Mouse (Mus musculus) layer of hippocampus, postnatal 10 days (tissue): ENCODE results near the gene Ttll4. TPM values are rescaled to one million over a fixed set of nuclear protein-coding genes. Genes with fewer than 3 reads are reported as not detected.
A peak's percentile ranks its signal among the peaks of the same experiment; 100 is the strongest.

Experiments
- DNase-seq, 2 experiments: peaks; one replicate each; pipeline ENCODE4 v3.0.0; 2021; ENCODE audit warnings: low spot score in 2 of 2
- total RNA-seq, 2 experiments: library from RNA; stranded (reverse); gene quantifications; 2 replicates each; pipeline ENCODE4 v1.2.3; 2021

The Ttll4 gene
- total RNA-seq, 2 experiments from 2014 or later: 30.7 to 31.7 TPM

DNA sequence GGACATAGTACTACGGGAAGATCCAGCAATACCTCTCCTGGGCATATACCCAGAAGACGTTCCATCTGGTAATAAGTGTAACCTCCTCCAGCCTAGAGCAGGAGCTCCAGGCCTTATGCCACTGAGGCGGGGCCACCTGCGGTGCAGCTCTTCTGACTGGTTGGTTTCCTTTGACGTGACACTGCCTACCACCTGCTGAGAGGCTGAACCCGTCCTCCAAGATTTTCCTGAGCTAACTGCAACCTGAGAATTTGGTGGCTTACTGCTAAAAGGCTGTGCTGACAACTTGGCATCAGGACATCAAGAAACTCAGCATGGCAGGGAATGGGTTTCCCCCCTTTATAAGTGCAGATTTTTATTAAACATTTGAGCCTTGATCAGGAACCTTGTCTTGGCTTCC, 48.0 kb downstream of the Ttll4 start:
- no peak for DNase-seq

DNA sequence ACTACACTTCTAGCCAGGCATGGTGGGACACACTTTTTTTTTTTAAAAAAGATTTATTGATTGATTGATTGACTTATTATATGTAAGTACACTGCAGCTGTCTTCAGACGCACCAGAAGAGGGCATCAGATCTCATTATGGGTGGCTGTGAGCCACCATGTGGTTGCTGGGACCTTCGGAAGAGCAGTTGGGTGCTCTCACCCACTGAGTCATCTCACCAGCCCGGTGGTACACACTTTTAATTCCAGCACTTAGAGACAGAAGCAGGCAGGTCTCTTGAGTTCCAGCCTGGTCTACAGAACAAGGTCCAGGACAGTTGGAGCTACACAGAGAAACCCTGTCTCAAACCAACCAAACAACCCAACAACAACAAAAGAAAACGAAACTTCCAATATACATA, 50.5 kb downstream of the Ttll4 start:
- DNase-seq: no peak

DNA sequence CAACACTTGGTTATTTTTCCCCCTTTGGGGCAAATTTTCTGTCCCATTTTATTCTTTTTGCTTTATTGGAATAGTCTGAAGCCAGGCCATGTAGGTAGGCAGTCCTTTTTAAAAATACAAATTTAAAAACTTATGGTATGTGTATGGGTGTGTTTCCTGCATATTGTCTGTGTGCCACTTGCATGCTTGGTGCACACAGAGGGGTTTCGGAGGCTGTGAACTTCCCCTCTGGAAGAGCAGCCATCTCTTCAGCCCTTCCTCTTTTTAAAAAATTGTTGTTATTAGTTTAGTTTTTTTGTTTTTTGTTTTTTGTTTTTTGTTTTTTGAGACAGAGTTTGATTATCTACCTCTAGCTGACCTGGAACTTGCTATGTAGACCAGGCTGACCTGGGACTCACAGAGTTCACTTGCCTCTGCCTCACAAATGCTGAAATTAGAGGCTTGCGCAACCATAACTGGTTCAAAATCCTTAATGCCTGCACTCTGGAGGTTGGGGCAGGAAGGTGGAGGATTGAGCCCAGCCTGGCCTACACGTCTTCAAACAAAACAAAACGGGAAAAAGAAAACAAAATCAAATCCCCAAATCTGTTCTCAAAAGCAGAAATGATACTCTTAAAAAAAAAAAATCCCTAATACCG, 51.0 kb downstream of the Ttll4 start:
- DNase-seq: no peak

DNA sequence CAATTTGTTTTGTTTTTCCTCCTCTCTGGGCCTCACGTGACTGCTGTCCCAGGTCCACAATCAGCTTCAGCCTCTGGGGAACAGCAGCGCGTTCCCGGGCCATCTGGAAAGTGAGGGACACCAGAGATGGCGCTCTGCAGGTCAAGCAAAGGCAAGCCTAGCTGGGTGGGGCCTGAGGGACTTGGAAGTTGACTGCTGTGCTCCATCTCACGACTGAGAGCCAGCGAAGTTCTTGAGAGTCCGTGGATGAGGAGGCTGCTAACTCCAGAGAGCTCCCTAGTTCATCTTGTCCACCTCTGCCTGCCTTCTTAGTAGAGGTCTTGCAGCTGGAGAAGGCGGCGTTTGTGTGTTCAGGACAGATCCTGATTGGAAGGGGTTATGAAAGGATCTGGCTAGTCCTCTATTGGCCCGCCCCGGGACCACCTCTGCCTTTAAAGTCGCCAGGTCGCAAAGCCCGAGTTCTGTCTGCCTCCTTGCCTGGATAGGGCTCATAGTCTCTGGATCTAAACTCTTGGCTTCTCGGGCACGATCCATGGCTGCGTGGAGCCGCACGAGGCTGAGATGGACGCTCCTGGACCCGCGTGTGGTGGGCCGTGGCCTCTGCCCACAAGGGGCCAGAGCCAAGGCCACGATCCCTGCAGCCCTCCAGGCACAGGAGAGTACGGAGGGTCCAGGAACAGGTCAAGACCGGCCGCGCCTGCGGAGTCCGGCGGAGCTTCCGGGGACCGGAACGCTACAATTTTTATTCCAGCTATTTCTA, 51.7 kb downstream of the Ttll4 start, which contains the start of gene Cyp27a1:
TSS of gene Cyp27a1 (plus strand) at position 476 of the 760 bp plus-strand sequence.
- DNase-seq: peak; percentile 13 to 14

DNA sequence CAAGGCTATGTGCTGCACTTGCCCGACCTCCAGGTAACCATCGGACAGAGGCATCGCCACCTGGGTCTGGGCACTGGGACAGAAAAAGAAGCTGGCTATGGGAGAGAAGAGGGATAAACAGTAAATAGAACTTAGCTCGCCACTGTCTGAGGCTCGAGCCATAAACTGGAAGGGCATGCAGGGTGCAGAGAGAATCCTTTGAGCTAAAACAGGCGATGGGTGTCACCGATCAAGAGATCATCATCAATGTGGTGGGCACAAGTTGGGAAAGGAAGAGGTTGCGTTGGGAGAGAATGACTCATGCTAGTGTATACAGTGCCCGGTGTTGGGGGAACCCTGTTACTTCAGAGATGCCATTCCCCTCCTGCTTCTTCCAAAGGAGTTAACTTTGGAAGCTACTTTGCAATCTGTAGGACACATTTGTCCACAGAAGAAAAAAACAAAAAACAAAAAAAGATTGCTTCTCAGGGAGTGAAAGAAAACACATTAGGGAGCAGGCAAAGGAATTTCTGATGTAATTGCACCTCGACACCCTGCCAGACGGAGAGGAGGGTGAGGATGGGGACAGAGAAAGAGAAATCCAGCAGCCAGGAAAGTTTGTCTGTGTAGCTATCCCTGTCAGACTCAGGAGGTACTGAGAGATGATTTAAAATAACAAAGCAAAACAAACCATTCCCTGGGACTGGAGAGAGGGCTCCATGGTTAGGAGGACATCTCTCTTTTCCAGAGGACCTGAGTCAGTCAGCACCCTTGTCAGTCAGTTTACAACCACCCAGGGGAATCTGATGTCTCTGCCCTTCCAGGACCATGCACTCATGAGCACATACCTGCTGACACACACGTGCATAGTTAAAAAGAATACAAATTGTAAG, 52.5 kb downstream of the Ttll4 start:
- no peak for DNase-seq

DNA sequence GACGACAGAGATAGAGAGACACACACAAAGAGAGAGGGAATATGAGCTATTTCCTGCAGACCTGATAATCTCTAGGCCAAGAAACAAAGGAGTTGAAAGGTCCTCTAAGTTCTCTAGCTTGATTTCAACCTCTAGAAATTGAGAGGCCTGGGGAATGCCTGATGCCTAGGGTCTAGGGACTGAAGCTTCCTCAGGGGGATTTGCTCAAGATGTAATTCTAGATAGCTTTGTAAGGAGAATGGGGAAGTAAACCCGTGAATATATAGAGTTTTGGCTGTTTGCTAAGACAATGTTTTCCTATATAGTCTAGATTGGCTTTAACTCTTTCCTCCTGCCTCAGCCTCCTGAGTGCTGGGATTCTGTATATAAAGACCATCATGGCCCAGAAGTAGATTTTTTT, 53.4 kb downstream of the Ttll4 start:
- no peak for DNase-seq

DNA sequence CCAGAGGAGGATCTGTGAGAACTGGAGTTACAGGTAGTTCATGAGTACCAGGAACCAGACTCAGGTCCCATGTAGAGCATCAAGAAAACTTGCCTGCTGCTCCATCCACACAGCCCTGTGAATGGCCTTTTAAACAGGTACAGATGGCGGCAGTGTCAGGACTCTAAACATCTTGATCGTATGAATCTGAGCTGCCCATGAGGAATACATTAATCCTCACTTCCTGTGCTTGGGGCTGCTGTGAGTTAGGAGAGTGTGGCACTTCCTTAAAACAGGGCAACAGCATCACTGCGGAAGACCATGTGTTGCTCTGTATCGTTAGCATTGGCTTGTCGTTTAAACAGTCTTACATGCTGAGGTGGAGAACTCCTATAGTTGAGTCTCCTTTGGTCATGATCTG, 53.9 kb downstream of the Ttll4 start:
- no peak for DNase-seq

DNA sequence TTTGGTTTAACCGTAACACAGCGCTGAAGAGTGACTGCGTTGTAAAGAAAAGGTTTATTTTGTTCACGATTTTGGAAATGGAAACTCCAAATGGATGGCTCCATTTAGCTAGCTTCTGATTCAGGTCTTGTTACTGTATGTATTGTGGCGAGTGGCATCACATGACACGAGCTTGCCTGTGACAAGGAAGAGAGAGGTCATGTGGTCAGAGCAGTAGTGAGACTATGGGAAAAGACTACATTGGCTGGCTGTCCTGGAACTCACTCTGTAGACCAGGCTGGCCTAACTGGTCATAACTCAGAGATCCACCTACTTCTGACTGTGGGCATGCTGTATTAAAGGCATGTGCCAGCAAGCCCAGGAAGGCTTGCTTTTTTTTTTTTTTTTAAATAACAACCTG, 54.3 kb downstream of the Ttll4 start:
- no peak for DNase-seq

DNA sequence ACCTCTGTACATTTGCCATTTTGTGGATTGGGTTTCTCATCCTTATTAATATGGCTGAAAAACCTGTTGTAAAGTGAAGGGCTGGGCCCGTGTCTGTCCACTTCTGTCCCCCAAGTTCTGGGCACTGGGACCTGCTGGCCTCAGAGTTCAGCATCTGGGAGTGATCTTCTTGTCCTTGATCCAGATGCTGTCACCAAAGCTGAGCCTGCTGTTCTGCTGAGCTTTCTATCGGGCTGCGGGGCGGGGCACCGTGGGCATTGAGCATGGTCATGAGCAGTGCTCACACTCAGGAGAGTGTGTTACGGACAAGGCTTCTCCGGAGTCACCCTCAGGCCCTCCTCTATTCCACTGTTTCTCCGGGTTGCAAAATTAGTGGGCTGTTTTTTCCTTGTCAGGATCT, 56.6 kb downstream of the Ttll4 start:
- DNase-seq: no peak

DNA sequence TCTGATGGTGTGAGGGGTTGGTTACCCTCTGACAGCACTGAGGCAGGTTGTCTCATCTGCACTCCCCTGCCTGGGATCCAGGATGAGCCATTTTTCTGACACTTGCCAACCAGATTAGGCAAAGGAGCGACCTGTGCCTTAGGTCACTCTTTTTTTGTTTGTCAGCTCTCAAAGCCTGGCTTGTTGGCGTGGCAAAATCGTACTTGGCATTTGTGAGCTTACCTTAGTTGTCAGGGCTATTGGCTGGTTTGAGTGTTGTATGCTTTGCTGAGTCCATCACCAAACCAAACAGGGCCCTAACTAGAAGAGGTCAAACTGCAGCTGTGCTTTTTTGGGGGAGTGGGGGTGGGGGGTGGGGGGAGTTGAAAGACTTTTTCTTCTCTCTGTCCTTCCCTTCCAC, 57.7 kb downstream of the Ttll4 start:
- DNase-seq: no peak

DNA sequence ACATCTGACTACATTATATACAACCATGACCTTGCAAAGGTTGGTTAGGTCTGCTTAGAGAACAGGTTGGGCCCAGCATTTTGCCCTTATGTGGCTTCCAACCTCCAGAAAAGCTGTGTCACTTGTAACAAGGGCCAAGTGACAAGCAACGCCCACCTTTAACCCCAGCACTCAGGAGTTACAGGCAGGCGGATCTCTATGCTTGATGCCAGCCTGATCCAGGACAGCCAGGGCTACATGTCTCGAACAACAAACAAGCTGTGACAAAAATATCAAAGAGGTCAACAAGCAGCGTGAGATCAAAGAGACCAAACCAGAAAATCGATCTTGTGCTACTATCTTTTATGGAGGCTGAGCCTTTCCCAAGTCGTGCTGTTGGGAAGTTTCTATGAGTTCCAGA, 60.1 kb downstream of the Ttll4 start:
- DNase-seq: no peak

DNA sequence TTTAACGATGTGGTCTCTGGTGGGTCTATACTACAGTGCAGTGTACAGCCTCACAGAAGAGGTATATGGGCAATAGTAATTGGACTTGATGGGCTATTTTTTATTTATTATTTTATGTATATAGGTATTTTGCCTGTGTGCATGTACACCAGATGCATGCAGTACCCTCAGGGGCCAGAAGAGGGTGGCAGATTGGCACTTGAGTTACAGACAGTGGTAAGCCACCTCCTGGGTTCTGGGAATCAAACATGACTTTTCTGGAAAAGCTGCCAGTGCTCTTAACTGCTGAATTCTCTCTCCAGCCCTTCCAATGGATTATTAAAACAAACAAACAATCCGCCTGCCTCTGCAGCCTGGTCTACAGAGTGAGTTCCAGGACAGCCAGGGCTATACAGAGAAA, 62.2 kb downstream of the Ttll4 start:
- DNase-seq: peak in 1 of 2 experiments; percentile 21

DNA sequence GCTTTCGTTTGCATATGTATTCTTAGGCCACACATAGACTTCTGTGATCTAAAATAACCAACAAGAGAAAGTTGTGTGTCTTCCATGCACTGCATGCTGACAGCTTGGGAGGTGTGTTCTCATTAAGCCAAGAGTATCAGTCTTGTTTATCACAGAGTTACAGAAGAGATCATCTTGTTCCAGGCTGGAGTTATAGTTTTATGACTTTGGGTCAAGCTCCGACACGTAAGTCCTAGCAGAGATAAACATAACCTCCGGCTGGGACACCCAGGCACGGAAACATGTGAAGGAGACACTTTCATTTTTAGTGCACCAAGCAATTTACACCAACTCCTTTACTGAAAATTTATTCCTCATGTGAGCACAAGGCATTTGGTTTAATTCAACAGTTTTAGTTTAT, 64.6 kb downstream of the Ttll4 start:
- DNase-seq: no peak

DNA sequence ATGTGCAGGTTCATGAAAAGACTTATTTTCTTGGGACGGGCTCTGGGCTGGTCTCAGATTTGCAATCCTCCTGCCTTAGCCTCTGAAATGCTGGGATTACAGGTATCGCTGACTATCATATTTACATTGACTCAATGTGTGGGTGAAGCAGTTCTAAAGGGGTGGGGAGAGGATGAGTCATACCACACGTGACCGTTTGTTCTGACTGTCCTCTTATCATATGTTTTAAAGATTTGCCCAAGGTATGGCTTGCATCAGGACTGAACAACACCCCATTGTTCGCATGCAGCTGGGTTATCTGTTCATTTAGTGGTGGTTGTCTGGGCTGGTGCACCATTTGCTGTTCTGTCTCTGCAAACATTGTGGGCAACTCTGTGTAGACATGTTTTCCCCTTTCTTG, 65.1 kb downstream of the Ttll4 start:
- DNase-seq: no peak

DNA sequence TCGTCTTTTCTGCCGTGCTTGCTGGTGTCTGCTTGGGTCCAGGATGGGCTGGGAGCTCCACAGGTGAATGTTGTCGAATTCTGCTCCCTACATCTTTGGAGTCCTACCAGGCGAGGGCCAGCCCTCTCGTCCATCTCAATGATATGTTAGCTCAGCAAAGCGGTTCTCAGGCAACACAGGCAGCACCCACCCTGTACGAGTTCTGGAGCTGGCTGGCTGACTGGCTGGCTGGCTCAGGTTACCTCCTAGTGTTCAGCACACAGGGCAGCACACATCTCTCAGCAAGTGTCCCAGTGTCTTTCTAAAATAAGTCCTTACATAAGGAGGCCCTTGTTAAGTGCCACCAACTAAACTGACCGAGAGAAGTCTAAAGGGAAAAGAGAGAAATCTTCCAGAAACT, 66.9 kb downstream of the Ttll4 start:
- DNase-seq: no peak

DNA sequence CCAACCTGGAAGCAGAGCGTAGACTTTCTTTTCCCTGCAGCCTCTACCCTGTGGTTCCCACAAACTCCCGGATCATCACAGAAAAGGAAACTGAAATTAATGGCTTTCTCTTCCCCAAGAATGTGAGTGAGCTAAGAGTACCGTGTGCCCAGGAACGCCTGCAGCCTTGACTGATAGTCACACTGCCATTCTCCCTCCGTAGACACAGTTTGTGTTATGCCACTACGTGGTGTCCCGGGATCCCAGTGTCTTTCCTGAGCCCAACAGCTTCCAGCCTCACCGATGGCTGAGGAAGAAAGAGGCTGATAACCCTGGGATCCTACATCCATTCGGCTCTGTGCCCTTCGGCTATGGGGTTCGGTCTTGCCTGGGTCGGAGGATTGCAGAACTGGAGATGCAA, 75.4 kb downstream of the Ttll4 start:
- no peak for DNase-seq

DNA sequence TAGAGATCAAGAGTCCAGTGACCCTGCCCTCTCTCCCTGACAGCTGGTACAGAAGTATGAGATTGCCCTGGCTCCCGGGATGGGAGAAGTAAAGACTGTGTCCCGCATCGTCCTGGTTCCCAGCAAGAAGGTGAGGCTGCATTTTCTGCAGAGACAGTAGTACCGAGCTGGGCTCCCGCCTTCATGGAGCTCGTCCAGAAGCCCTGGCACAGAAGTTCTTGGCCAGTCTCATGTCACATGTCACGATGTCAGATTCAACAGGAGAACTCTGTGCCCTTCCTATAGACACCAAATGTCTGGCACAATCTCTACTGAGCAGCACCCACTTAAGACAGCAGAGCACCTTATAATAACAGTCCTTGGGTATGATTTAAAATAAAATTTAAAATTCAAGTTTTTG, 76.0 kb downstream of the Ttll4 start:
- no peak for DNase-seq

DNA sequence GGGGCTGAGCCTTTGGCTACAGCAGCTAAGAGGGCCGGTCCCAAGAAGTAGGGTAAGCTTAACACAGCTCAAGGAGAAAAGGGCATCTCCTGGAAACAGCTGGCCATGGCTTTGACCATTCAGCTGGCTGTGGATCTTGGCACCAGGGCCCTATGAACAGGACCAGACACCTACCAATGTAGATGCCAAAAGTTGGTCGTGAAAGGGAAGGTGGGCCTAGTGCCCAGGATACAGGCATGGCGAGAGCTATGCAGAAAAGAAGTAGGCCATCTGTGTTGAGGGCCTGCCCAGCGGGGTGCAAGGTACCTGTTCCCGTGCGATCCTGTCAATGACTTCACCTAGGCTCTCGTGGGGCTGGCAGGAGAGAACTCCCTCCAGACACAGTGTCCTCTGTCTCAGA, 79.3 kb downstream of the Ttll4 start:
- DNase-seq: no peak

DNA sequence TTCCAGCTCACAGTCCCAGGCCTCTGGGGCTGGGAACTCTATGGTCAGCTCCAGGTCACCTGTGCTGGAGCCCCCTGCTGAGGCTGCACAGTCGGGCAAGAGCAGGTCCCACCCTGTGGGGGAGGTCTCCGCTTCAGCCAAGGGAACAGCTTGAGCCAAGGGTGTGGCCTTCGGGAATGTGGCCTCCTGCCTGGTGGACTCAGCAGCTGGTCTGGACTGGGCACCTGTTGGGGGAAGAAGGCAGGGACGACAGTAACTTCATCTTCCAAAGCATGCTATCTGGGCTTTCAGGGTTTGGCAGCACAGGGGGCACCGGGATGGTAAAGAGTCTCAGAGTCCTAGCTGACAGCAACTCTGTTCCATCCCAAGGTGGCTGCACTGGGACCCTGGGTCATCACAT, 85.8 kb downstream of the Ttll4 start:
- DNase-seq: no peak

DNA sequence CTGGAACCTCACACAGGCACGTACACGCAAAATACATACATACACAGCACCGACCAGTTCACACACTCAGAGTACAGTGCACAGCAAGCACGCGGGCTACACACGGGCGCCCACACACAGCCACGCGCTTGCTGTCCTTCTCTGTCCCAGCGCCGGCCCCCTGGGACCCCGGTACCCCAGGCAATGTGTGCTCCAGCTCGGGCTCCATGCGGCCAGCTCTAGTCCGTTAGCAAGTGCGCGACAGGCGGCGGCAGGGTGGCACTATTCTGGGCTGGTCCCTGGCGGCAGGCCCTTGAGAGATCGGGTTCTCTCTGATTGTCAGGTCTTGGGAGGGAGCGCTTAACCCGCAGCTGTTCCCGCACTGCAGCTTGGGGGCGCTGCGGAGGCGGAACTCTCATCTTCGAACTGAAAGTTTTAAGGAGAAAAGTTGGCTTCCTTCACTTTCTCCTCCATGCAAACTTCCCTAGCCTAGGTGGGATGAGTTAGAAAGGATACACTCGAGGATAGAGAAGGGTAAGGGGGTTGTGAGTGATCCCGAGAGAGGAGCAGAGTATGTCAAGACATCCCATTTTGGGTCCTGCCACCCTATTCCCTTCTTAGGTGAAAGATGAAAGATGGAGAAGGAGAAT, 87.2 kb downstream of the Ttll4 start, which contains the start of gene Prkag3:
TSS of gene Prkag3 (minus strand) at position 579 of the 629 bp plus-strand sequence.
- peak; percentile 48 to 62 for DNase-seq

DNA sequence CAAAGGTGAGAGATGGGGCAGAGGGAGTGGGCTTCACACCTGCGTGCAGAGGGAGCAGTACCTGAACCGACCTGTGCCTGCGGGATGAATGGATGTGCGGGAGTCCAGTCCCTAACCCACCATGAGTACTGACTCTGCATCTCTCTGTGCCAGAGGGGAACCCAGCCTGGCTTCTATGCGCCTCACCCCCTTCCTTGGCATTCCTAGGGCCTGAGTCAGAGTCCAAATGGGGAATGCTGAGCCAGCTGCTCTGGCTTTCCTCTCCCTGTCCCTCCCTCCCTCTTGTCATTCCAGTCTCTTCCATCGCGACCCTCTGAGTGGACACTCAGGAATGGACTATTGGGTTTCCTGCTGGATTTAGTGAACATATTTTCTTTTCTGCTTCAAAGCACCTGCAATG, 87.8 kb downstream of the Ttll4 start:
- DNase-seq: no peak

DNA sequence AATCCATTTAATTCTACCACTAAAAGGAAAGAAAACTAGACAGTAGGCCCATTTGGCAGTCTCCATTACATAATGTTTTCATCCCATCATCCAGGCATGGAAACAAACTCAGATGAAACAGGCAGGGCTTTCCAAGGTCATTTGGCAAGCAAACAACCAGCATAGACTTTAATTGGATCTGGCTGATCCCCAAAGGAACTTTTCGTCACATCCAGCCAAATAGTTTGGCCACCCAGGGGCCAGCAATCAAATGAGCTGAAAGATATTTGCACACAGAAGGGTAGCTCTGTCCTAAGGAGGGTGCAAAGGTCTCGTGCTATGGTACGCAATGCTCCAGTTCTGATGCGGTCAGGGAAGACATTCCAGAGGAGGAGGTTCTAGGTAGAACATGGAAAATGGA, 89.1 kb downstream of the Ttll4 start:
- DNase-seq: no peak
